In the genomic region with DNA sequence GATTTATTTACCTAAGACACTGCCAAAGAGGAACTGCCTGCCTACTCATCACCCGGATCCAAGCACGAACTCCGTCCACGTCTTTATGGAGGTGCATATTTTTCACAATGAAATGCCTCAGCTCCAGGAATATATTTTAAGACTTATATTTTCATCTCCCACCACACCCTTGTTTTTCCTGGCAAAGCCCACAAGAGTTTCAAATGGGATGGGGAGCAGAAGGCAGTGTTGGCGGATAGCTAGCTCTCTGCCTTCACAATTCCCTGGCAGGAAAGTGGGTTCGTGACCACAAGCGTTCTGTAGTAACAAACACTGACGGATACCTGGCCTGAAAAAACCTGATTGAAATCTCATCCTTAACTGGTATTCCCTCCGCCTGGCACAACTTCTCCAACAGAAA, we compare ENCODE assay signal across 8 mouse cellular contexts. TPM values are rescaled to one million over a fixed set of nuclear protein-coding genes. Genes with fewer than 3 reads are reported as not detected.
DNase-seq lines count a peak whose midpoint lies in the region; ATAC-seq and TF ChIP-seq lines count a peak whose summit lies in the region.

No protein-coding gene starts in this region.

- TF ChIP-seq CTCF in bone marrow, adult 2 months (IDR thresholded peaks at IDR 0.05; ENCODE audit: control insufficient read depth, insufficient read depth, low read length), result no peak

- no peaks in the 10 kb centered on the region for H3K27me3 ChIP-seq in kidney, embryonic 15.5 days
- no peaks in the 10 kb centered on the region for H3K27me3 ChIP-seq in heart, embryonic 14.5 days (ENCODE audit: control insufficient read depth, insufficient read depth, low read length)
- no peaks in the 10 kb centered on the region for H3K27me3 ChIP-seq in liver, embryonic 13.5 days
- H3K27me3 ChIP-seq in stomach, embryonic 16.5 days (ENCODE audit: control insufficient read depth, insufficient read depth, low read length), result no peaks in the 10 kb centered on the region

- 24% methylated on average over 9 of the region's 9 CpGs for WGBS in kidney, embryonic 15.5 days
- 57% methylated on average over 9 of the region's 9 CpGs for WGBS in bone marrow, adult 2 months
- 4% methylated on average over 9 of the region's 9 CpGs for WGBS in heart, embryonic 14.5 days
- 49% methylated on average over 9 of the region's 9 CpGs for WGBS in liver, embryonic 13.5 days (ENCODE audit: insufficient replicate concordance)
- WGBS in stomach, embryonic 16.5 days, result 20% methylated on average over 9 of the region's 9 CpGs

- peaks cover 57% of the 10 kb centered on the region for H3K4me1 ChIP-seq in kidney, embryonic 15.5 days
- H3K4me1 ChIP-seq in bone marrow, adult 2 months (ENCODE audit: control insufficient read depth, insufficient read depth, low read length), result peaks cover 2% of the 10 kb centered on the region; the same call in 1 of the 2 replicates
- H3K4me1 ChIP-seq in heart, embryonic 14.5 days (ENCODE audit: control insufficient read depth in 2 of 2, insufficient read depth in 2 of 2, low read length in 2 of 2), result peaks cover 34 to 51% of the 10 kb centered on the region in 2 experiments
- H3K4me1 ChIP-seq in liver, embryonic 13.5 days (replicated peaks), result peaks cover 65% of the 10 kb centered on the region
- H3K4me1 ChIP-seq in stomach, embryonic 16.5 days (ENCODE audit: control insufficient read depth, insufficient read depth, low read length), result peaks cover 53% of the 10 kb centered on the region

- no peak overlapping the region for H3K27ac ChIP-seq in kidney, embryonic 15.5 days
- H3K27ac ChIP-seq in bone marrow, adult 2 months (ENCODE audit: control insufficient read depth, insufficient read depth, low read depth, low read length, poor library complexity), result no peak overlapping the region
- peak overlapping the region; percentile 72 to 96 for H3K27ac ChIP-seq in heart, embryonic 14.5 days (replicated peaks in 1 of 2; ENCODE audit: control insufficient read depth in 1 of 2, insufficient read depth in 1 of 2, low read depth in 2 of 2, low read length in 2 of 2)
- H3K27ac ChIP-seq in liver, embryonic 13.5 days, result peak overlapping the region; percentile 74; the same call in 1 of the 2 replicates
- H3K27ac ChIP-seq in stomach, embryonic 16.5 days (ENCODE audit: low read length), result peak overlapping the region; percentile 91

- no peaks in the 10 kb centered on the region for H3K9me3 ChIP-seq in kidney, embryonic 15.5 days (replicated peaks)
- no peaks in the 10 kb centered on the region for H3K9me3 ChIP-seq in heart, embryonic 14.5 days (ENCODE audit: control insufficient read depth, low read length)
- no peaks in the 10 kb centered on the region for H3K9me3 ChIP-seq in liver, embryonic 13.5 days (replicated peaks)
- H3K9me3 ChIP-seq in stomach, embryonic 16.5 days (replicated peaks; ENCODE audit: control insufficient read depth, low read length), result no peaks in the 10 kb centered on the region

- no peaks in the 10 kb centered on the region for H3K36me3 ChIP-seq in kidney, embryonic 15.5 days
- peaks cover 8% of the 10 kb centered on the region; the same call in 1 of the 2 replicates for H3K36me3 ChIP-seq in heart, embryonic 14.5 days (ENCODE audit: control insufficient read depth, insufficient read depth, low read length)
- H3K36me3 ChIP-seq in liver, embryonic 13.5 days, result 0 out of 2 replicates have a peak, but pooled peaks cover 2% of the 10 kb centered on the region
- no peaks in the 10 kb centered on the region for H3K36me3 ChIP-seq in stomach, embryonic 16.5 days (ENCODE audit: control insufficient read depth, insufficient read depth, low read length)

- peak overlapping the region; percentile 86 for H3K4me2 ChIP-seq in kidney, embryonic 15.5 days
- peak overlapping the region; percentile 76 for H3K4me2 ChIP-seq in heart, embryonic 14.5 days (ENCODE audit: low read length)
- peak overlapping the region; percentile 98 for H3K4me2 ChIP-seq in liver, embryonic 13.5 days
- peak overlapping the region; percentile 72 for H3K4me2 ChIP-seq in stomach, embryonic 16.5 days (ENCODE audit: low read depth, low read length)

- no peak for DNase-seq in kidney, adult 8-10 months
- no peak for DNase-seq in liver, embryonic 13.5 days
- no peak for DNase-seq in urinary bladder, postnatal 4 days (ENCODE audit: low spot score in 2 of 2)
- no peak for DNase-seq in gastrocnemius, adult 8-10 months (ENCODE audit: low spot score in 2 of 2)

- no peak for ATAC-seq in kidney, embryonic 15.5 days (replicated peaks; ENCODE audit: low FRiP score)
- ATAC-seq in heart, embryonic 14.5 days (ENCODE audit: insufficient number of reproducible peaks, insufficient read depth, low FRiP score, low read depth), result no peak
- ATAC-seq in liver, embryonic 13.5 days (ENCODE audit: low read depth), result no peak
- ATAC-seq in stomach, embryonic 16.5 days (ENCODE audit: insufficient read depth, low FRiP score), result no peak

- peak overlapping the region; percentile 92 for H3K4me3 ChIP-seq in kidney, embryonic 15.5 days (replicated peaks)
- H3K4me3 ChIP-seq in bone marrow, adult 2 months (replicated peaks; ENCODE audit: control insufficient read depth, low read depth, low read length), result peak overlapping the region; percentile 73
- peak overlapping the region; percentile 66 to 94 for H3K4me3 ChIP-seq in heart, embryonic 14.5 days (ENCODE audit: control insufficient read depth in 1 of 2, insufficient read depth in 1 of 2, low read depth in 1 of 2, low read length in 2 of 2)
- peak overlapping the region; percentile 85 for H3K4me3 ChIP-seq in liver, embryonic 13.5 days (replicated peaks)
- peak overlapping the region; percentile 95 for H3K4me3 ChIP-seq in stomach, embryonic 16.5 days (replicated peaks; ENCODE audit: low read length)

- H3K9ac ChIP-seq in kidney, embryonic 15.5 days, result peak overlapping the region; percentile 92
- H3K9ac ChIP-seq in heart, embryonic 14.5 days (ENCODE audit: low read length), result peak overlapping the region; percentile 99
- peak overlapping the region; percentile 90 for H3K9ac ChIP-seq in liver, embryonic 13.5 days
- peak overlapping the region; percentile 98 for H3K9ac ChIP-seq in stomach, embryonic 16.5 days (ENCODE audit: low read length)

- TF ChIP-seq POLR2A in bone marrow, adult 2 months (IDR thresholded peaks at IDR 0.05; ENCODE audit: borderline replicate concordance, control insufficient read depth, low read depth, low read length), result no peak

RNA-seq across cellular contexts. Expression of a gene that starts 1.4 kb away (rescaled TPM):
- polyA plus RNA-seq in kidney, embryonic 15.5 days (2015; fragmentation: Nextera tagmentation; extraction: Ambion mirVana), result 28.4 and 32.3 TPM in 2 replicates
- 11.0 and 16.7 TPM in 2 replicates for polyA plus RNA-seq in bone marrow, adult 2 months (2011; ENCODE audit: insufficient read depth, insufficient read length, low replicate concordance, missing spikeins)
- polyA plus RNA-seq in heart, embryonic 14.5 days (2014; fragmentation: Nextera tagmentation; extraction: Ambion mirVana), result 64.1 and 66.2 TPM in 2 replicates
- polyA plus RNA-seq in liver, embryonic 13.5 days (2015; fragmentation: Nextera tagmentation; extraction: Ambion mirVana), result 4.6 and 5.8 TPM in 2 replicates
- polyA plus RNA-seq in stomach, embryonic 16.5 days (2015; fragmentation: Nextera tagmentation; extraction: Ambion mirVana), result 23.3 and 23.5 TPM in 2 replicates
- 10 to 100 TPM in 2 of 4 experiments, 1 to 10 TPM in 2; 8.0 to 13.0 (median 10.7) TPM for total RNA-seq in gastrocnemius, adult 8-10 months (2022)

Comparison
In these comparisons a context has a peak if more than half of its experiments do, and no peak if none do; other contexts are left out.
1. H3K27ac ChIP-seq: peak in heart, embryonic 14.5 days (2 of 2), liver, embryonic 13.5 days (single experiment) and stomach, embryonic 16.5 days (single experiment); none in kidney, embryonic 15.5 days (single experiment) and bone marrow, adult 2 months (single experiment).
2. Peak in every context shown above with its lines, with median percentiles within 50 percentile points of each other: H3K4me2 ChIP-seq, H3K4me3 ChIP-seq and H3K9ac ChIP-seq.